Mouse (Mus musculus) stomach, postnatal 0 days (tissue): ENCODE measurements around the gene E2f8. TPM values are rescaled to one million over a fixed set of nuclear protein-coding genes. Genes with fewer than 3 reads are reported as not detected.

Experiments used
- ATAC-seq: fragments of 200-750 bp; cut with Nextera tagmentation; 2 replicates; pipeline ENCODE4 v1.8.0; 2017; ENCODE audit not compliant: low FRiP score, low TSS enrichment
- DNase-seq: peaks from one replicate; pipeline ENCODE4 v3.0.0-alpha.2; 2016; ENCODE audit warnings: low spot score
- H3K27ac ChIP-seq: fragments of 300-500 bp; sonication (generic); replicated peaks from 2 replicates; pipeline ENCODE4 v1.5.1; 2014; ENCODE audit warnings: mild to moderate bottlenecking, control low read depth
- H3K27me3 ChIP-seq: fragments of 300-500 bp; sonication (generic); 2 replicates; pipeline ENCODE4 v1.6.1; 2014; ENCODE audit warnings: low read length; ENCODE audit not compliant: control insufficient read depth, insufficient read depth
- H3K36me3 ChIP-seq: fragments of 300-500 bp; sonication (generic); 2 replicates; pipeline ENCODE4 v1.6.1; 2014; ENCODE audit warnings: low read length, mixed read lengths; ENCODE audit not compliant: control insufficient read depth, insufficient read depth
- H3K4me1 ChIP-seq: fragments of 300-500 bp; sonication (generic); replicated peaks from 2 replicates; pipeline ENCODE4 v1.6.1; 2014; ENCODE audit warnings: antibody characterized with exemption; ENCODE audit not compliant: control insufficient read depth, insufficient read depth
- H3K4me2 ChIP-seq: fragments of 300-500 bp; sonication (generic); replicated peaks from 2 replicates; pipeline ENCODE4 v1.6.1; 2014; ENCODE audit warnings: low read depth, mild to moderate bottlenecking, control low read depth, moderate library complexity
- H3K4me3 ChIP-seq: fragments of 300-500 bp; sonication (generic); 2 replicates; pipeline ENCODE4 v1.5.1; 2014; ENCODE audit warnings: low read depth, low read length, control low read depth
- H3K9ac ChIP-seq: fragments of 300-500 bp; sonication (generic); 2 replicates; pipeline ENCODE4 v1.6.1; 2014; ENCODE audit warnings: mild to moderate bottlenecking, low read length, control low read depth, mixed read lengths
- H3K9me3 ChIP-seq: fragments of 300-500 bp; sonication (generic); 2 replicates; pipeline ENCODE4 v1.6.1; 2016; ENCODE audit warnings: low read length; ENCODE audit not compliant: control insufficient read depth
- CTCF ChIP-seq: IDR thresholded peaks from 2 replicates; pipeline ENCODE4 v1.5.1; 2016; ENCODE audit warnings: antibody characterized with exemption, low read depth, mild to moderate bottlenecking, moderate library complexity
- EP300 ChIP-seq: optimal IDR thresholded peaks from 2 replicates; pipeline ENCODE3; 2016; ENCODE audit warnings: antibody characterized with exemption
- WGBS: fragments of 180-500 bp; shearing (Covaris S2); extraction: QIAGEN DNeasy Blood & Tissue Kit; methylation state at CpG from one replicate; pipeline ENCODE4 v1.1.7; 2014; 5-methylcytosine and 5-hydroxymethylcytosine counted together
- polyA plus RNA-seq: library from polyadenylated mRNA; unstranded; fragments of >200 nt; fragmentation: Nextera tagmentation; extraction: Ambion mirVana; gene quantifications from 2 replicates; pipeline ENCODE4 v1.2.1, GENCODE M21; 2015

E2f8 gene
- polyA plus RNA-seq, 1 experiment from 2014 or later = 4.5 TPM

DNA sequence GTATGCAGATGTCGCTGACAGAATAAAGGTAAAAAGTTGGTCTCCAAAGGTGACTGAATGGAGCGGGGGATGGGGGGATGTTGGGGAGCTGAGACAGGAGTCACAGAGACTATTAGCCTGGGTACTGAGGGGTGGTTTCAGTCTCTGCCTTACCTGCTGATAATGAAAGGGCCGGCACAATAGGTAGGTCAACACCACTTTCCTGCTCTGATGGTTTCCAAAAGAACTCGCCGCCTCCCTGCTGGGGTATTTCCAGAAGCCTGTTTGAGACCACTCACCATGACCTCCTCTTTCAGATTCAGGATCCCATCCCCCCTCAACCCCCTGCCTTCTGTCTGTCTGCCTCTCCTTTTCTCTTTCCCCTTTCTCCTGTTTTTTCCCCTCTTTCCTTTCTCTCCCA lies 36.6 kb upstream of the E2f8 start:
- Histone ChIP-seq H3K4me1 (no peaks in the 10 kb centered on the region), H3K9ac (no peak overlapping the region), H3K27ac (no peak overlapping the region), H3K4me3 (no peak overlapping the region), H3K4me2 (no peak overlapping the region), H3K36me3 (no peaks in the 10 kb centered on the region), H3K9me3 (no peaks in the 10 kb centered on the region), H3K27me3 (no peaks in the 10 kb centered on the region)
- 20% methylated on average over 4 of the region's 5 CpGs for WGBS
- ATAC-seq = no peak
- no peak for DNase-seq
- TF ChIP-seq EP300 (no peak), CTCF (no peak)

DNA sequence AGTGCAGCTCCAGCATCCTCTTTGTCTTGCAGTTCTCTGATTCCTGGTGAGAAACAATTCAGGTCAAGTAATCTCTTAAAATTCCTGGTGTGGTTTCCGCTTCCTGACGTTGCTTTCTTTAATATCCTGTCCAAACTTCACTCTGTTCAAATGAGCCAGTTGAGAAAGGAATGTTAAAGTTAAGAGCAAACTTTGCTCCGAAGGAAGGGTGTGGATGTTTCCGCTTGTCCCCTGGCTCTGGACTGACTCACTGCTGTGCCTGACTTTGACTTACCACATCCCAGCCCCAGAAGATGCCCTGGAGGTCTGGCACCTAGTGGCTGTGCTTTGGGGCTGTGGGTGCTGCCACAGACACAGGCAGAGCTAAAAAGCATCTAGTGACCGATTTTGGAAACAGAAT lies 36.1 kb upstream of the E2f8 start:
- ATAC-seq = 0 out of 2 replicates have a peak, but pooled peaks have one; percentile 21
- H3K27me3 ChIP-seq = no peaks in the 10 kb centered on the region
- WGBS = 24% methylated on average over 5 of the region's 5 CpGs
- H3K4me1 ChIP-seq = no peaks in the 10 kb centered on the region
- no peak overlapping the region for H3K4me3 ChIP-seq
- H3K9me3 ChIP-seq = no peaks in the 10 kb centered on the region
- no peaks in the 10 kb centered on the region for H3K36me3 ChIP-seq
- H3K9ac ChIP-seq = no peak overlapping the region
- H3K4me2 ChIP-seq = no peak overlapping the region
- DNase-seq = no peak
- no peak overlapping the region for H3K27ac ChIP-seq
- TF ChIP-seq EP300 (no peak), CTCF (0 out of 2 replicates have a peak, but pooled peaks have one; percentile 9)

DNA sequence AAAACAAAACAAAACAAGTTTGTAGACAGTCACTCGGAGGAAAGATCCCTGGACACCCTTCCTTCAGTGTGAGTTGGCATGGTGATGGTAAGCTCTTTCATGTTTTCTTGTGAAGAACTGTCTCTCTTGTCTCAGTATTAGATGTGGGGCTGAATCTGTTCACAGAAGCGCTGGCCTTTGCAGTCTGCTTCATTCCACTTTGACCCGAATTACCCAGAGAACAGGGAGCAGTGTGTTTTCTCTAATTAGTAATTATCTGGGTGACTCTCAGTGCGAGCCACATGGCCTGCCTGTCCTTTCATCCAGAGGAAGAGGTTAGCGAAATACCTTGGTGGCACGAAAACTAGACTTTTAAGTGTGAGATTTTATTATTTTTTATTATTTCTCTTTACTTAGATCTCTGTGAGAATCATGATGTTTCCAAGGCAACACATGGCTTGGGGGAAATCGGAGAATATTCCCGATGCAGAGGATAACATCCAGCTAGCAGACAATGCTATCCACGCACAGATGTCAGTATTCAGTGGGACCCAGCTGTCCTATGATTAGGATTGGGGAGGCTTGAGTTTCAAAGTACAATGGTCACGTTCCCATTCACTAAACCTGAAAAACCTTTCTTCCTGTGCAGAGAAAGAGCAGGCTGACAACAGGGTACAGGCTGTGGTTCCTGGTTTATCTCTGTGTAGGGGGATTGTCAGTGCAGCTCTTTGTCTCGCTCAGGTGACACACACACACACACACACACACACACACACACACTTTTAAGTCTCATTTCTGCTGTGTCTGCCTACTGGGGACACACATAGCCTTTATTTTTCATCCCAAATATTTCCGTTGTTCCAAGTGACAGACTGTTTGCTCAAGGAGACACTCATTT lies 33.5 kb upstream of the E2f8 start:
- no peak overlapping the region for H3K4me2 ChIP-seq
- no peak overlapping the region for H3K4me3 ChIP-seq
- H3K9me3 ChIP-seq = no peaks in the 10 kb centered on the region
- H3K4me1 ChIP-seq = no peaks in the 10 kb centered on the region
- DNase-seq = no peak
- no peak overlapping the region for H3K27ac ChIP-seq
- no peaks in the 10 kb centered on the region for H3K27me3 ChIP-seq
- H3K9ac ChIP-seq = no peak overlapping the region
- no peak for ATAC-seq
- WGBS = 72% methylated on average over 12 of the region's 12 CpGs
- no peaks in the 10 kb centered on the region for H3K36me3 ChIP-seq
- TF ChIP-seq CTCF (no peak), EP300 (no peak)

DNA sequence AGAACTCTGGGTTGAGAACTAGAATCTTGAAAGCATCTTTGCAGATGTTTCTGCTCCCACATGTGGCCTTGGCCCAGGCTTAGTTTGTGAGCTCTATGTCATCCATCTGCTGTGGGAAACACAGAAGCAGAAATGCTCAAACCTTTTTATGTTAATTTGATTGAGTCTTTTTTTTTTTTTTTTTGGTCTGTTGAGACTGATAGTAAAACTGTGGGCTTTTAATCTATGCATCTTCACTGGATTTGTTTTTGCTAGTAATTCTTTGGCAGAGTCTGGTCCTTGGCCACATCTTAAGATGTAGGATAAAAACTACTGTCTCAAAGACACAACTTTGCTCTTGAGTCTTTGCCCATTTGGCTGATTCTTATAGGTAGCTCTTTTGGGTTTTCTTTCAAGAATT lies 29.8 kb upstream of the E2f8 start:
- ATAC-seq (no peak), DNase-seq (no peak)
- Histone ChIP-seq H3K4me3 (no peak overlapping the region), H3K4me1 (no peaks in the 10 kb centered on the region), H3K9ac (no peak overlapping the region), H3K4me2 (no peak overlapping the region), H3K36me3 (no peaks in the 10 kb centered on the region), H3K9me3 (no peaks in the 10 kb centered on the region), H3K27me3 (no peaks in the 10 kb centered on the region), H3K27ac (no peak overlapping the region)
- TF ChIP-seq EP300 = no peak
- TF ChIP-seq CTCF = no peak

DNA sequence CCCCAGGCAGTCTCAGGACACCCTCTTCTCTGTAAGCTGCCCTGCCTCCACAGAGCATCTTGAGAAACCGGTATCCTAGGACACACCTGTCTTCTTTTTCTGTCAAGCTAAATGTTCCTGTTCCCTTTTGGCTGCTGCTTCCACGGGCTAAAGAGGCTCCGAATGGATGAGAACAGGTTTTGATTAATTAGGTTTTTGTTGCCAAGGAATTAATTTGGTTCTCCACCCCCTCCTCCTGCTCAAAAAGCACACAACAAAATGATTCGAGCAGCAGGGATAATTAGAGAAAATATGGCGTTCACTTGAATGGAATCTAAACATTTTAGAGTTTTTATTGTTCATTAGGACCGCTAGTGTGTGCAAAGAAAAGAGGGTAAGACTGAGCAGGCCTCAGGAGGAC lies 28.9 kb upstream of the E2f8 start:
- no peak for TF ChIP-seq EP300
- no peak for TF ChIP-seq CTCF
- DNase-seq (no peak), ATAC-seq (no peak)
- H3K4me3 ChIP-seq = no peak overlapping the region
- H3K9ac ChIP-seq = no peak overlapping the region
- H3K36me3 ChIP-seq = no peaks in the 10 kb centered on the region
- 56% methylated on average over 6 of the region's 6 CpGs for WGBS
- H3K4me2 ChIP-seq = no peak overlapping the region
- no peaks in the 10 kb centered on the region for H3K27me3 ChIP-seq
- H3K9me3 ChIP-seq = no peaks in the 10 kb centered on the region
- H3K4me1 ChIP-seq = no peaks in the 10 kb centered on the region
- peak overlapping the region; percentile 49; the same call in 1 of the 2 replicates for H3K27ac ChIP-seq

DNA sequence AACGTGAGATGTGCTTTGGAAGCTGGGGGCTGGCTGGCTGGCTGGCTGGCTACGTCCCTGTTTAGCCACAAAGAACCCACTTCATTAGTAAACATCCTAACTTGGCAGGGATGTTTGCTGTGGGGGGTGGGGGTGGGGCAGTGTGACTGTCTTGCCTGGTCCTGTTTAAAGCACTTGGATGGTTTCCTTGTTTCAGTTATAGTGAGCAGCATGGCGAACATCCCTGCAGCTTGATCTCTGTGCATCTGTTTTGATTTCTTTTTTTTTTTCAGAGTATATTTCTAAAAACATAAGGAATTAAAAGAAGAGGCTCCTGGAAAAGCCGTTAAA lies 27.9 kb upstream of the E2f8 start:
- Histone ChIP-seq H3K4me1 (no peaks in the 10 kb centered on the region), H3K27me3 (no peaks in the 10 kb centered on the region), H3K27ac (no peak overlapping the region), H3K4me3 (no peak overlapping the region), H3K4me2 (no peak overlapping the region), H3K36me3 (no peaks in the 10 kb centered on the region), H3K9me3 (no peaks in the 10 kb centered on the region), H3K9ac (no peak overlapping the region)
- DNase-seq (no peak), ATAC-seq (no peak)
- WGBS = 49% methylated on average over 4 of the region's 4 CpGs
- TF ChIP-seq CTCF (no peak), EP300 (no peak)
